Mouse (Mus musculus): Measurements from ENCODE around the gene Ankrd28.

- TF ChIP-seq CTCF (IDR thresholded peaks at IDR 0.05; ENCODE audit: extremely low read depth, insufficient read depth, insufficient read length, insufficient replicate concordance) (no peak), POLR2A (IDR thresholded peaks at IDR 0.05; ENCODE audit: low read depth, low read length) (no peak)
These were observed 172.2 kb downstream of the Ankrd28 start for GRCm38 (mm10) chr14:31658126-31658680.

Measured in spleen, adult 2 months (tissue).